Comparison of ENCODE assay signal across 8 mouse cellular contexts in genomic region chr11:117655292-117656076, GRCm38 (mm10). TPM values are rescaled to one million over a fixed set of nuclear protein-coding genes. Genes with fewer than 3 reads are reported as not detected.
DNase-seq lines count a peak whose midpoint lies in the region; ATAC-seq lines count a peak whose summit lies in the region.

No protein-coding gene starts in this region.

- H3K9me3 ChIP-seq in hindbrain, embryonic 11.5 days (ENCODE audit: control insufficient read depth, low read length): no peaks in the 10 kb centered on the region

- under 1% methylated on average over 69 of the region's 80 CpGs for WGBS in hindbrain, embryonic 11.5 days

- ATAC-seq in hindbrain, embryonic 11.5 days (ENCODE audit: low FRiP score): peak; percentile 15

- peak; percentile 66 for DNase-seq in NIH3T3 (ENCODE audit: low read depth)
- peak; percentile 74 for DNase-seq in cerebellum, adult 9-11 months
- peak; percentile 59 to 81 for DNase-seq in frontal cortex, adult 2 months (ENCODE audit: extremely low spot score in 1 of 2, low spot score in 1 of 2)
- DNase-seq in hindbrain, embryonic 11.5 days (ENCODE audit: low spot score): peak; percentile 74
- DNase-seq in layer of hippocampus, postnatal 36 days: peak; percentile 65 to 73
- DNase-seq in lung, postnatal 14 days: peak; percentile 37
- peak; percentile 79 to 81 for DNase-seq in right cerebral cortex, adult 2 months (ENCODE audit: low spot score in 2 of 2)
- peak; percentile 42 for DNase-seq in urinary bladder, postnatal 25 days (ENCODE audit: low spot score)

- peaks cover 4% of the 10 kb centered on the region; the same call in 1 of the 2 replicates for H3K27me3 ChIP-seq in hindbrain, embryonic 11.5 days (ENCODE audit: control insufficient read depth, insufficient read depth, low read length)

- H3K27ac ChIP-seq in hindbrain, embryonic 11.5 days (ENCODE audit: low read depth, low read length): peak overlapping the region; percentile 96

- H3K36me3 ChIP-seq in hindbrain, embryonic 11.5 days (ENCODE audit: control insufficient read depth, insufficient read depth, low read length): no peaks in the 10 kb centered on the region

- H3K4me2 ChIP-seq in hindbrain, embryonic 11.5 days (replicated peaks; ENCODE audit: low read depth, low read length): peak overlapping the region; percentile 91

- H3K4me1 ChIP-seq in hindbrain, embryonic 11.5 days (replicated peaks; ENCODE audit: control insufficient read depth, insufficient read depth, low read length): peaks cover 6% of the 10 kb centered on the region; the same call in 1 of the 2 replicates

- H3K4me3 ChIP-seq in hindbrain, embryonic 11.5 days (ENCODE audit: low read depth, low read length): peak overlapping the region; percentile 90

- peak overlapping the region; percentile 97 for H3K9ac ChIP-seq in hindbrain, embryonic 11.5 days (ENCODE audit: low read depth, low read length)

RNA-seq across cellular contexts. Expression of gene Tnrc6c, which starts 1.4 kb away (rescaled TPM):
- 44.4 and 56.5 TPM in 2 replicates for polyA plus RNA-seq in frontal cortex, adult 2 months (2012; rRNA removed)
- polyA plus RNA-seq in hindbrain, embryonic 11.5 days (2014; fragmentation: Nextera tagmentation; extraction: Ambion mirVana): 17.0 and 20.6 TPM in 2 replicates
- total RNA-seq in layer of hippocampus, postnatal 36 days (2021): 10 to 100 TPM; 67.5 to 75.6 TPM

Comparison
In these comparisons a context has a peak if more than half of its experiments do, and no peak if none do; other contexts are left out.
1. Peak in every context shown above with its lines: DNase-seq, ATAC-seq, H3K4me3 ChIP-seq and H3K27ac ChIP-seq.